Mouse (Mus musculus) midbrain, embryonic 10.5 days (tissue): Measurements from ENCODE around the gene Zfp358. TPM values are rescaled to one million over a fixed set of nuclear protein-coding genes. Genes with fewer than 3 reads are reported as not detected.

Experiments
- DNase-seq: peaks from one replicate; pipeline ENCODE4 v3.0.0-alpha.2; 2017; ENCODE audit warnings: low spot score
- H3K27ac ChIP-seq: fragments of 300-500 bp; sonication (generic); replicated peaks from 2 replicates; pipeline ENCODE4 v1.5.1; 2016; ENCODE audit warnings: mild to moderate bottlenecking
- H3K27me3 ChIP-seq: fragments of 300-500 bp; sonication (generic); 2 replicates; pipeline ENCODE4 v1.6.1; 2016; ENCODE audit warnings: low read depth, mild to moderate bottlenecking; ENCODE audit not compliant: poor library complexity, severe bottlenecking
- H3K36me3 ChIP-seq: fragments of 300-500 bp; sonication (generic); 2 replicates; pipeline ENCODE4 v1.6.1; 2016; ENCODE audit warnings: mild to moderate bottlenecking, moderate library complexity
- H3K4me1 ChIP-seq: fragments of 300-500 bp; sonication (generic); 2 replicates; pipeline ENCODE4 v1.6.1; 2016
- H3K4me3 ChIP-seq: fragments of 300-500 bp; sonication (generic); 2 replicates; pipeline ENCODE4 v1.5.1; 2016; ENCODE audit warnings: mild to moderate bottlenecking, moderate library complexity
- H3K9me3 ChIP-seq: fragments of 300-500 bp; sonication (generic); replicated peaks from 2 replicates; pipeline ENCODE4 v1.6.1; 2016; ENCODE audit warnings: mild to moderate bottlenecking
- WGBS: fragments of 180-500 bp; shearing (Covaris S2); methylation state at CpG from one replicate; pipeline ENCODE4 v1.1.7; 2016; 5-methylcytosine and 5-hydroxymethylcytosine counted together
- polyA plus RNA-seq: library from polyadenylated mRNA; unstranded; fragments of >200 nt; fragmentation: Nextera tagmentation; extraction: Ambion mirVana; gene quantifications from 2 replicates; pipeline ENCODE4 v1.2.1, GENCODE M21; 2016

Zfp358 gene
- polyA plus RNA-seq, 1 experiment from 2014 or later, result 69.4 TPM

DNA sequence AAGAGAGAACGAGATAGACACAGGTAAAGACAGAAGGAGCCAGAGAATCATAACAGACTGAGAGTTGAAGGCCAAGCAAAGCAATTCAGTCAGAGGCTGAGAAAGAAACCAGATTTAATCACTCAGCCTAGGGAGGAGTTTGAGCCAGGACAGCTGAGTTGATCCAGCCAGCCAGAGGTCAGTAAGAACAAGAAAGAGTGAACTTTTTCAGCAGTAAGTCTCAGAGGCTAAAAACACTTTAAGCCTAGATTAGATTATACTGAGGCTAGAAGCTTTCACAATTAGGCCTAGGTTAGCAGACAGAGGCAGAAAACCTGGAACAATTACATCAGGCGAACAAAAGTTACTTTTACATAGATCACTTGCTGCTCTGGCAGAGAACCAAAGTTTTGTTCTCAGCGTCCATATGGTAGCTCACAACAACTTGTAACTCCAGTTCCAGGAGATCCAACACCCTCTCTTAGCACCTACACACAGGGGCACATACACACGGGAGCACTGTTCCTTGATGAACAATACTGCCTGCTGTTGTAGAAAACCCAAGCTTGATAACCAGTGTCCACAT lies 12.6 kb upstream of the Zfp358 start:
- H3K36me3 ChIP-seq, result no peaks in the 10 kb centered on the region
- H3K9me3 ChIP-seq, result no peaks in the 10 kb centered on the region
- no peak for DNase-seq
- WGBS, result 84% methylated on average over 4 of the region's 4 CpGs
- H3K27ac ChIP-seq, result no peak overlapping the region
- peaks cover 25% of the 10 kb centered on the region for H3K27me3 ChIP-seq
- H3K4me1 ChIP-seq, result no peaks in the 10 kb centered on the region
- H3K4me3 ChIP-seq, result no peak overlapping the region

DNA sequence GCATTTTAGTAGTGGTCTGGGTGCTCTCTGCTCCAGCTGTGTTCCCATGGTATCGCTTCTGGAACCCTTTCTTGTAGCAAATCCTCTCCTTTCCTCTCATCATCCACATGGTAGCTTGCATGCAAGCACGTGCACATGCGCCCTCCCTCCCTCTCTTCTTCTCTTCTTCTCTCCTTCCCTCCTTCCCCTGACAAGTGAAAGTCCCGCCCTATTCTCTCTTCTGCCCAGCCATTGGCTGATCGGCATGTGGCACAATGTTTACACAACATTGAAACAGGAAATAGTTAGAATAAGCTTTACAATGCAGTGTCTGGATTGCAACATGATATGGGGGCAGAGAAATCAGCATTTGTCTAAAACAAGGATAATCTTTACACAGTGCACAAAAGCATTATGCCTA lies 11.3 kb upstream of the Zfp358 start:
- H3K9me3 ChIP-seq, result no peaks in the 10 kb centered on the region
- no peak overlapping the region for H3K4me3 ChIP-seq
- no peaks in the 10 kb centered on the region for H3K36me3 ChIP-seq
- H3K27ac ChIP-seq, result no peak overlapping the region
- peaks cover 12% of the 10 kb centered on the region for H3K27me3 ChIP-seq
- no peak for DNase-seq
- no peaks in the 10 kb centered on the region for H3K4me1 ChIP-seq
- WGBS, result 64% methylated on average over 5 of the region's 5 CpGs

GRCm38 (mm10) chr8:3482240-3482740 lies 10.6 kb upstream of the Zfp358 start:
- Histone ChIP-seq H3K4me3 (no peak overlapping the region), H3K4me1 (no peaks in the 10 kb centered on the region), H3K9me3 (no peaks in the 10 kb centered on the region), H3K27ac (no peak overlapping the region), H3K36me3 (no peaks in the 10 kb centered on the region), H3K27me3 (peaks cover 6% of the 10 kb centered on the region)
- no peak for DNase-seq
- 86% methylated on average over 22 of the region's 22 CpGs for WGBS

GRCm38 (mm10) chr8:3483546-3483945 lies 9.4 kb upstream of the Zfp358 start:
- Histone ChIP-seq H3K4me1 (no peaks in the 10 kb centered on the region), H3K9me3 (no peaks in the 10 kb centered on the region; the same call in 1 of the 2 replicates), H3K36me3 (no peaks in the 10 kb centered on the region), H3K4me3 (no peak overlapping the region), H3K27ac (no peak overlapping the region), H3K27me3 (no peaks in the 10 kb centered on the region)
- DNase-seq, result no peak
- WGBS, result 91% methylated on average over 7 of the region's 7 CpGs

DNA sequence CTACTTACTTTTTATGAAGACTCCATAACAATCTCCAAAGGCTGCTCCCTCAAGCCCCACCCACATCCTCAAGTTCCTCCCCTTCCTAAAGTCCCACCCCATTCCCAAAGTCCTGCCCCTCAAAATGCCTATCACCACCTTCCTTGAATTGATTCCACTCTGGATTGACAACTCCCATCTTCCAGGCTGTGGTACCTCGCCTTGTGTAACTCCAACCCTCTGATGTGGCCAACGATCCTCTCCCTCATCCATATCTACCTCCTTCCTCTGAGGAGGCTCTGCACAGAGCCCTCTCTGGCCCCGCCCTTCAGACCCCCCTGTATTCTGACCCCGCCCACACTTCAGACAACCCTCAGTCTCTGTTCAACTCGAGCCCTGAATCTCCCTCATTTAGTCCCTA lies 7.7 kb upstream of the Zfp358 start:
- 34% methylated on average over 5 of the region's 5 CpGs for WGBS
- H3K27ac ChIP-seq, result no peak overlapping the region
- H3K4me3 ChIP-seq, result no peak overlapping the region
- H3K27me3 ChIP-seq, result no peaks in the 10 kb centered on the region
- no peaks in the 10 kb centered on the region for H3K4me1 ChIP-seq
- no peak for DNase-seq
- no peaks in the 10 kb centered on the region for H3K36me3 ChIP-seq
- H3K9me3 ChIP-seq, result no peaks in the 10 kb centered on the region; the same call in 1 of the 2 replicates

GRCm38 (mm10) chr8:3493845-3494208 lies 889 bp downstream of the Zfp358 start:
- Histone ChIP-seq H3K27ac (peak overlapping the region; percentile 99), H3K4me3 (peak overlapping the region; percentile 90), H3K9me3 (peaks cover 23% of the 10 kb centered on the region), H3K4me1 (peaks cover 25% of the 10 kb centered on the region), H3K27me3 (no peaks in the 10 kb centered on the region), H3K36me3 (peaks cover 45% of the 10 kb centered on the region)
- WGBS, result 59% methylated on average over 6 of the region's 6 CpGs
- DNase-seq, result no peak

- H3K4me3 ChIP-seq, result peak overlapping the region; percentile 19; the same call in 1 of the 2 replicates
- H3K4me1 ChIP-seq, result peaks cover 32% of the 10 kb centered on the region
Measured at GRCm38 (mm10) chr8:3495578-3496427, 2.9 kb downstream of the Zfp358 start.

DNA sequence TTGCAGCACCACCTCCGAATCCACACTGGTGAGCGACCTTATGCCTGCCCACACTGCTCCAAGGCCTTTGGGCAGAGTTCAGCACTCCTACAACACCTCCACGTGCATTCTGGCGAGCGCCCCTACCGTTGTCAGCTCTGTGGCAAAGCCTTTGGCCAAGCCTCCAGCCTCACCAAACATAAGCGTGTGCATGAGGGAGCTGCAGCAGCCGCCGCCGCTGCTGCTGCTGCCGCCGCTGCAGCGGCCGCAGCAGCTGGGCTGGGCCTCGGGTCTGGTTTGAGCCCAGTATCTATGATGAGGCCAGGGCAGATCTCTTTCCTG lies 3.5 kb downstream of the Zfp358 start:
- H3K36me3 ChIP-seq, result peaks cover 45% of the 10 kb centered on the region
- peaks cover 38% of the 10 kb centered on the region for H3K4me1 ChIP-seq
- peak overlapping the region; percentile 19; the same call in 1 of the 2 replicates for H3K4me3 ChIP-seq
- DNase-seq, result no peak
- H3K27ac ChIP-seq, result no peak overlapping the region
- 92% methylated on average over 15 of the region's 15 CpGs for WGBS
- peaks cover 23% of the 10 kb centered on the region for H3K9me3 ChIP-seq
- no peaks in the 10 kb centered on the region for H3K27me3 ChIP-seq

More at GRCm38 (mm10) chr8:3495578-3496427, 2.9 kb downstream of the Zfp358 start:
- H3K27me3 ChIP-seq, result no peaks in the 10 kb centered on the region
- H3K27ac ChIP-seq, result no peak overlapping the region
- 93% methylated on average over 44 of the region's 44 CpGs for WGBS
- no peak for DNase-seq
- H3K36me3 ChIP-seq, result peaks cover 45% of the 10 kb centered on the region
- H3K9me3 ChIP-seq, result peaks cover 23% of the 10 kb centered on the region

GRCm38 (mm10) chr8:3498583-3498982 lies 5.6 kb downstream of the Zfp358 start:
- H3K27ac ChIP-seq, result no peak overlapping the region
- H3K9me3 ChIP-seq, result peaks cover 23% of the 10 kb centered on the region
- H3K4me3 ChIP-seq, result no peak overlapping the region
- H3K36me3 ChIP-seq, result peaks cover 45% of the 10 kb centered on the region
- peaks cover 40% of the 10 kb centered on the region for H3K4me1 ChIP-seq
- H3K27me3 ChIP-seq, result no peaks in the 10 kb centered on the region
- WGBS, result 89% methylated on average over 3 of the region's 3 CpGs
- no peak for DNase-seq

GRCm38 (mm10) chr8:3499751-3500150 lies 6.8 kb downstream of the Zfp358 start:
- 11% methylated on average over 8 of the region's 8 CpGs for WGBS
- peaks cover 32% of the 10 kb centered on the region for H3K4me1 ChIP-seq

DNA sequence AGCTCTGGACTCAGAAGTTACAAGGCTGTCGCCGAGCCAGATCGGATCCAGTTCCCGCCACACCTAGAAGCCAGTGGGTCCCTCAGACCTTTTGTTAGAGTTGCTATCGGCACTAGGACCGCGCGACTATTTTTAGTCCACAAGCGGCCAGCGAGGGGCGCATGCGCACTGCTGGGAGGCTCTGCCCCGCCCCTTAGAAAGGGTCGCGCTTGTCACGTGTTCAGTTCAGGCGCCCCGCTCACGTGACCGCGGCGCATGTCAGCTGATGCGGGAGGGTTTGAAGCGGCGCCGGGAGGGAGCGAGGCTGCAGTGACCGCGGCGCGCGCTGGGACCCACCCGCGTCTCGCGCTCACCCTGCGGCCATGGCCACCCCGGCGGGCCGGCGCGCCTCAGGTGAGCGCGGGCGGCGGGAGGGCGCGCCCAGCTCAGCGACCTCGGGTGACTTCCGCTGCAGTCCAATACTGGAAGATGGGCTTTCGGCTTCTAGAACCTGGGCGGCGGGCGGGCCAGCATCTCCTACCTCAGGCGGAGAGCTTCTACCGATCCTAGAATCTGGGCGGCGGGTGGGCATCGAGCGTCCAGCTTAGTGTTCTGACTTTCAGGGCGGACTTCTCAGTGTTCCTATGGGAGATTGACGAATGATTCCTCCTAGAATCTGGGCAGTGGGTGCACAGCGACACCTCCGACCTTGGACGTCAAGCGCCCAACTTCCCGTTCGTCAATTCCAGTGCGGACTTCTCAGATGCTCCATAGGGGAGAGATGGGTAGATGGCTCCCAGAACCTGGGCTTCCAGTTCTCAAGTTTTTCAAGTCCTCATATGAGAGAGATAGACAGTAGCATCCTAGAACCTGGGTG lies 7.5 kb downstream of the Zfp358 start, which contains the start of gene Mcoln1:
Gene Mcoln1 (plus strand): TSS at position 223 of the 856 bp plus-strand sequence.
- peaks cover 11% of the 10 kb centered on the region for H3K9me3 ChIP-seq
- peaks cover 34% of the 10 kb centered on the region for H3K36me3 ChIP-seq
- peaks cover 32% of the 10 kb centered on the region for H3K4me1 ChIP-seq
- peak within 1 kb of the TSS; percentile 85 for H3K4me3 ChIP-seq
- under 1% methylated on average over 70 of the region's 70 CpGs for WGBS
- peak within 1 kb of the TSS; percentile 93 for H3K27ac ChIP-seq
- DNase-seq, result peak; percentile 99
- H3K27me3 ChIP-seq, result no peaks in the 10 kb centered on the region

More at GRCm38 (mm10) chr8:3499751-3500150, 6.8 kb downstream of the Zfp358 start:
- H3K27ac ChIP-seq, result peak overlapping the region; percentile 93
- H3K9me3 ChIP-seq, result peaks cover 18% of the 10 kb centered on the region
- H3K4me3 ChIP-seq, result peak overlapping the region; percentile 85
- DNase-seq, result no peak
- H3K36me3 ChIP-seq, result peaks cover 37% of the 10 kb centered on the region
- no peaks in the 10 kb centered on the region for H3K27me3 ChIP-seq

GRCm38 (mm10) chr8:3502217-3502616 lies 9.3 kb downstream of the Zfp358 start:
- H3K27me3 ChIP-seq, result no peaks in the 10 kb centered on the region
- DNase-seq, result no peak
- no peak overlapping the region for H3K4me3 ChIP-seq
- WGBS, result 83% methylated on average over 4 of the region's 4 CpGs
- H3K9me3 ChIP-seq, result no peaks in the 10 kb centered on the region; the same call in 1 of the 2 replicates
- H3K4me1 ChIP-seq, result peaks cover 26% of the 10 kb centered on the region
- no peak overlapping the region for H3K27ac ChIP-seq
- peaks cover 34% of the 10 kb centered on the region for H3K36me3 ChIP-seq
